Comparison of ENCODE assay signal across 8 mouse cellular contexts in the genomic region with DNA sequence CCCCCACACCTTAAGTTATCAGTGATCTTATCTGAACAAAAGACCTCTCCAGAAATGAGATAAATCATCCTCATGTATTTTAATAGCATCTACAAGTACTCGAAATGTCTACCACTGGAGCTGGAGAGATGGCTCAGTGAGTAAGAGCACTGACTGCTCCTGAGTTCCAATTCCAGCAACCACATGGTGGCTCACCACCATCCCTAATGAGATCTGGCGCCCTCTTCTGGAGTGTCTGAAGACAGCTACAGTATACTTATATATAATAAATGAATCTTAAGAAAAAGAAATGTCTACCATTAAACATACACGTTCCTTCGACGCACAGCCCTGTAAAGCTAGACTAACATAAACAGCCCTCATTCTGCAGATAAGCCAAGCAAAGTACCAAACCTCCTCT. TPM values are rescaled to one million over a fixed set of nuclear protein-coding genes. Genes with fewer than 3 reads are reported as not detected.
DNase-seq lines count a peak whose midpoint lies in the region; ATAC-seq and TF ChIP-seq lines count a peak whose summit lies in the region.

No protein-coding gene starts in this region.

- peak; percentile 14 to 49 (median 29); a peak in 3 of 6 replicates for TF ChIP-seq CTCF in MEL (IDR thresholded peaks at IDR 0.05 in 2 of 3, conservative IDR thresholded peaks at IDR 0.05 in 1 of 3; ENCODE audit: control insufficient read depth in 1 of 3, insufficient read depth in 1 of 3, low read depth in 2 of 3, low read length in 3 of 3, poor library complexity in 1 of 3, severe bottlenecking in 1 of 3)

- 78% methylated on average over 5 of the region's 5 CpGs for WGBS in heart, embryonic 12.5 days

- no peak overlapping the region for H3K9ac ChIP-seq in heart, embryonic 12.5 days
- H3K9ac ChIP-seq in MEL (ENCODE audit: control insufficient read depth, low read depth, low read length, poor library complexity, severe bottlenecking): no peak overlapping the region

- no peak for ATAC-seq in heart, embryonic 12.5 days (ENCODE audit: insufficient number of reproducible peaks, low FRiP score)

- no peak overlapping the region for H3K27ac ChIP-seq in heart, embryonic 12.5 days (ENCODE audit: poor library complexity, severe bottlenecking)
- H3K27ac ChIP-seq in MEL (ENCODE audit: control insufficient read depth, low read depth, low read length): no peak overlapping the region

- no peaks in the 10 kb centered on the region for H3K79me2 ChIP-seq in MEL (ENCODE audit: control insufficient read depth, insufficient read depth, low read length, poor library complexity)

- no peaks in the 10 kb centered on the region for H3K4me1 ChIP-seq in heart, embryonic 12.5 days (replicated peaks)
- H3K4me1 ChIP-seq in MEL (ENCODE audit: control insufficient read depth in 1 of 2, insufficient read depth in 2 of 2, low read length in 2 of 2): no peaks in the 10 kb centered on the region

- TF ChIP-seq EP300 in MEL (IDR thresholded peaks at IDR 0.05; ENCODE audit: low read depth in 1 of 2, low read length in 2 of 2): no peak

- DNase-seq in heart, adult 8-10 months (ENCODE audit: low spot score): peak; percentile 29
- DNase-seq in 3134 (ENCODE audit: extremely low read depth, insufficient read length, low spot score) (peak; percentile 42), MEL (ENCODE audit: low read depth, low spot score) (peak; percentile 26)
- DNase-seq in kidney, postnatal 14 days: peak; percentile 21
- no peak for DNase-seq in spleen, adult 12 weeks (ENCODE audit: low spot score)
- DNase-seq in layer of hippocampus, postnatal 36 days: no peak
- DNase-seq in layer of hippocampus, adult 9-10 months (ENCODE audit: low spot score): no peak

- no peak for TF ChIP-seq POLR2A in MEL (IDR thresholded peaks at IDR 0.05; ENCODE audit: control insufficient read depth in 1 of 2, insufficient read depth in 1 of 2, low read depth in 1 of 2, low read length in 2 of 2, poor library complexity in 1 of 2)

- H3K9me3 ChIP-seq in heart, embryonic 12.5 days (replicated peaks): no peaks in the 10 kb centered on the region
- H3K9me3 ChIP-seq in MEL (replicated peaks; ENCODE audit: insufficient read depth, low read length): no peaks in the 10 kb centered on the region

- peaks cover 34% of the 10 kb centered on the region for H3K36me3 ChIP-seq in heart, embryonic 12.5 days
- peaks cover 0 to 3% of the 10 kb centered on the region in 2 experiments; a peak in 2 of 4 replicates for H3K36me3 ChIP-seq in MEL (ENCODE audit: control insufficient read depth in 1 of 2, insufficient read depth in 2 of 2, low read length in 2 of 2)

- no peak overlapping the region for H3K4me3 ChIP-seq in heart, embryonic 12.5 days
- H3K4me3 ChIP-seq in MEL (ENCODE audit: control insufficient read depth in 1 of 2, insufficient read depth in 1 of 2, low read depth in 2 of 2, low read length in 2 of 2): no peak overlapping the region

- no peak; the same call in 1 of the 2 replicates for TF ChIP-seq RAD21 in MEL (IDR thresholded peaks at IDR 0.05; ENCODE audit: low read depth, low read length)

- H3K4me2 ChIP-seq in heart, embryonic 12.5 days: no peak overlapping the region

- no peaks in the 10 kb centered on the region for H3K27me3 ChIP-seq in heart, embryonic 12.5 days (replicated peaks)
- no peaks in the 10 kb centered on the region for H3K27me3 ChIP-seq in MEL (ENCODE audit: control insufficient read depth in 1 of 2, insufficient read depth in 2 of 2, low read length in 2 of 2)

TF ChIP-seq in MEL, 35 proteins besides CTCF, POLR2A, EP300 and RAD21:
- no peak for TF ChIP-seq UBTF (IDR thresholded peaks at IDR 0.05; ENCODE audit: borderline replicate concordance, insufficient read depth, low read depth, low read length)
- no peak for TF ChIP-seq ELF1 (IDR thresholded peaks at IDR 0.05; ENCODE audit: low read depth, low read length)
- 0 out of 2 replicates have a peak, but pooled peaks have one; percentile 5 for TF ChIP-seq ZC3H11A (IDR thresholded peaks at IDR 0.05; ENCODE audit: low read depth, low read length)
- no peak for TF ChIP-seq JUND (IDR thresholded peaks at IDR 0.05; ENCODE audit: low read depth, low read length)
- no peak for TF ChIP-seq ZMIZ1 (IDR thresholded peaks at IDR 0.05; ENCODE audit: low read depth, low read length)
- TF ChIP-seq NRF1 (IDR thresholded peaks at IDR 0.05; ENCODE audit: insufficient read depth, low read depth, low read length, poor library complexity, severe bottlenecking): no peak
- peak; percentile 41 for TF ChIP-seq SMC3 (IDR thresholded peaks at IDR 0.05; ENCODE audit: low read depth, low read length)
- no peak for TF ChIP-seq CHD1 (IDR thresholded peaks at IDR 0.05; ENCODE audit: low read depth, low read length)
- TF ChIP-seq GABPA (IDR thresholded peaks at IDR 0.05; ENCODE audit: low read depth, low read length): no peak
- no peak for TF ChIP-seq POLR2AphosphoS5 (IDR thresholded peaks at IDR 0.05; ENCODE audit: borderline replicate concordance, low read depth, low read length)
- no peak for TF ChIP-seq KAT2A (conservative IDR thresholded peaks at IDR 0.05; ENCODE audit: low read depth, low read length)
- no peak for TF ChIP-seq NELFE (IDR thresholded peaks at IDR 0.05; ENCODE audit: low read depth, low read length)

RNA-seq across cellular contexts. Expression of gene Hps3, which starts 32.3 kb away (rescaled TPM):
- 1 to 10 TPM; 6.3 to 8.4 (median 7.1) TPM for total RNA-seq in heart, adult 8-10 months (2022)
- polyA plus RNA-seq in heart, embryonic 12.5 days (2016; fragmentation: Nextera tagmentation; extraction: Ambion mirVana): 11.4 and 12.6 TPM in 2 replicates
- 7.0 and 9.2 TPM in 2 replicates for total RNA-seq in MEL (2012; rRNA removed)
- 10 to 100 TPM in 1 of 2 experiments, not detected in 1; 10.5 TPM for polyA plus RNA-seq in MEL (2012; ENCODE audit: insufficient read depth in 1 of 2, insufficient read length in 2 of 2, low read depth in 1 of 2, low replicate concordance in 2 of 2, missing spikeins in 1 of 2)
- 10 to 100 TPM; 20.5 to 22.0 TPM for total RNA-seq in layer of hippocampus, postnatal 36 days (2021)

RNA-seq across cellular contexts. Expression of gene Cp, which starts 45.9 kb away (rescaled TPM):
- 10 to 100 TPM; 29.5 to 59.0 (median 36.5) TPM for total RNA-seq in heart, adult 8-10 months (2022)
- 0.41 and 0.58 TPM in 2 replicates for polyA plus RNA-seq in heart, embryonic 12.5 days (2016; fragmentation: Nextera tagmentation; extraction: Ambion mirVana)
- total RNA-seq in MEL (2012; rRNA removed): not detected in 2 replicates
- polyA plus RNA-seq in MEL (2012; ENCODE audit: insufficient read depth in 1 of 2, insufficient read length in 2 of 2, low read depth in 1 of 2, low replicate concordance in 2 of 2, missing spikeins in 1 of 2): under 1 TPM in 1 of 2 experiments, not detected in 1; 0.04 TPM
- total RNA-seq in layer of hippocampus, postnatal 36 days (2021): 10 to 100 TPM in 1 of 2 experiments, 1 to 10 TPM in 1; 7.1 to 14.0 TPM

RNA-seq across cellular contexts. Expression of gene Hltf, which starts 54.8 kb away (rescaled TPM):
- total RNA-seq in heart, adult 8-10 months (2022): 10 to 100 TPM in 3 of 4 experiments, 1 to 10 TPM in 1; 8.4 to 16.7 (median 11.6) TPM
- polyA plus RNA-seq in heart, embryonic 12.5 days (2016; fragmentation: Nextera tagmentation; extraction: Ambion mirVana): 19.1 and 21.3 TPM in 2 replicates
- total RNA-seq in MEL (2012; rRNA removed): 10.0 and 10.7 TPM in 2 replicates
- 1 to 10 TPM in 1 of 2 experiments, not detected in 1; 9.8 TPM for polyA plus RNA-seq in MEL (2012; ENCODE audit: insufficient read depth in 1 of 2, insufficient read length in 2 of 2, low read depth in 1 of 2, low replicate concordance in 2 of 2, missing spikeins in 1 of 2)
- total RNA-seq in layer of hippocampus, postnatal 36 days (2021): 10 to 100 TPM; 23.7 to 25.7 TPM

Comparison
In these comparisons a context has a peak if more than half of its experiments do, and no peak if none do; other contexts are left out.
1. DNase-seq: peak in heart, adult 8-10 months (single experiment), 3134 (single experiment), MEL (single experiment) and kidney, postnatal 14 days (single experiment); none in spleen, adult 12 weeks (single experiment), layer of hippocampus, postnatal 36 days (0 of 2) and layer of hippocampus, adult 9-10 months (single experiment).